Mouse (Mus musculus) CD8-positive naive resting alpha-beta T cell, adult 57 days (primary cell): ENCODE measurements around the gene Hist1h2ah. TPM values are rescaled to one million over a fixed set of nuclear protein-coding genes. Genes with fewer than 3 reads are reported as not detected.

Experiments
- total RNA-seq: library from RNA; stranded (reverse); gene quantifications from one replicate; pipeline ENCODE4 v1.2.4, GENCODE M21; 2023

Gene Hist1h2ah
- 27.1 TPM for total RNA-seq

GRCm38 (mm10) chr13:22035267-22036148 is at the start of gene Hist1h2ah, which contains the start of gene Hist1h2bk:
Gene Hist1h2ah, minus strand, starts transcription at chr13:22035568.
Gene Hist1h2bk, plus strand, starts transcription at chr13:22035870.

GRCm38 (mm10) chr13:22084140-22084539 is 48.8 kb upstream of the Hist1h2ah start, which contains the start of gene Vmn1r188:
Gene Vmn1r188, plus strand, starts transcription at chr13:22084440.

GRCm38 (mm10) chr13:22042568-22043502 is 7.5 kb upstream of the Hist1h2ah start, which contains the start of the genes Hist1h2ag and Hist1h2bj:
Gene Hist1h2ag, minus strand, starts transcription at chr13:22042944.
Gene Hist1h2bj, plus strand, starts transcription at chr13:22043214.

GRCm38 (mm10) chr13:22041142-22041536 is 5.8 kb upstream of the Hist1h2ah start, which contains the start of gene Hist1h4i:
Gene Hist1h4i, minus strand, starts transcription at chr13:22041362.

GRCm38 (mm10) chr13:22009642-22010041 is 25.7 kb downstream of the Hist1h2ah start, which contains the start of gene Prss16:
Gene Prss16, minus strand, starts transcription at chr13:22009742.

Other genes with a start within 250 kb of the Hist1h2ah start
- gene Hist1h2an, start 248.3 kb downstream of the Hist1h2ah start, total RNA-seq, result 10.1 TPM
- 16.9 TPM for gene Hist1h2bp, start 248.1 kb downstream of the Hist1h2ah start, total RNA-seq
- 74.5 TPM for gene Hist1h2bq, start 225.4 kb downstream of the Hist1h2ah start, total RNA-seq
- gene Hist1h2ao, start 225.1 kb downstream of the Hist1h2ah start, total RNA-seq, result 58.9 TPM
- 281 TPM for gene Hist1h4m, start 223.8 kb downstream of the Hist1h2ah start, total RNA-seq
- gene Hist1h4n, start 203.4 kb downstream of the Hist1h2ah start, total RNA-seq, result 118 TPM
- 61.6 TPM for gene Hist1h2ap, start 202.1 kb downstream of the Hist1h2ah start, total RNA-seq
- 74.1 TPM for gene Hist1h2br, start 201.8 kb downstream of the Hist1h2ah start, total RNA-seq
- 0.67 TPM for gene Zfp184, start 90.5 kb downstream of the Hist1h2ah start, total RNA-seq
- gene Pom121l2, start 54.4 kb downstream of the Hist1h2ah start, total RNA-seq, result not detected
- gene Prss16, start 25.8 kb downstream of the Hist1h2ah start, total RNA-seq, result 0.28 TPM
- 16.4 TPM for gene Hist1h2bk, start 302 bp upstream of the Hist1h2ah start, total RNA-seq
- gene Hist1h4i, start 5.8 kb upstream of the Hist1h2ah start, total RNA-seq, result 83.9 TPM
- 11.8 TPM for gene Hist1h2ag, start 7.4 kb upstream of the Hist1h2ah start, total RNA-seq
- gene Hist1h2bj, start 7.6 kb upstream of the Hist1h2ah start, total RNA-seq, result 14.2 TPM
- gene Vmn1r188, start 48.9 kb upstream of the Hist1h2ah start, total RNA-seq, result not detected
- not detected for gene Vmn1r189, start 70.3 kb upstream of the Hist1h2ah start, total RNA-seq
- gene Vmn1r191, start 148.4 kb upstream of the Hist1h2ah start, total RNA-seq, result not detected
- not detected for gene Vmn1r192, start 155.6 kb upstream of the Hist1h2ah start, total RNA-seq
- gene Vmn1r193, start 187.6 kb upstream of the Hist1h2ah start, total RNA-seq, result not detected
- not detected for gene Vmn1r194, start 208.6 kb upstream of the Hist1h2ah start, total RNA-seq
- not detected for gene Vmn1r195, start 235.0 kb upstream of the Hist1h2ah start, total RNA-seq